14 mouse cellular contexts compared by ENCODE assay signal in genomic region chr1:156981975-156982374, GRCm38 (mm10).
"Had no signal": no experiment of that assay in that cellular context is flagged by ENCODE, and none has a peak within 500 bp of the region (broad histone marks: within the 10 kb centered on the region; RNA-seq: fewer than 3 reads in every experiment).

No protein-coding gene starts in this region.

- H3K9me3 ChIP-seq: intestine, embryonic 15.5 days; limb, embryonic 15.5 days; midbrain, embryonic 10.5 days; neural tube, embryonic 13.5 days; stomach, embryonic 15.5 days had no signal

- DNase-seq: kidney, adult 18-20 months; kidney, postnatal 10 days; layer of hippocampus, postnatal 36 days; lung, adult 18-20 months; right cerebral cortex, postnatal 14 days; thymus, adult 2 months; thymus, postnatal 25 days had no signal

- H3K27ac ChIP-seq: intestine, embryonic 15.5 days; limb, embryonic 15.5 days; liver, embryonic 14.5 days; midbrain, embryonic 10.5 days; neural tube, embryonic 13.5 days; stomach, embryonic 15.5 days had no signal

- H3K4me1 ChIP-seq: intestine, embryonic 15.5 days; limb, embryonic 15.5 days; stomach, embryonic 15.5 days had no signal

- H3K4me2 ChIP-seq: intestine, embryonic 15.5 days; limb, embryonic 15.5 days; neural tube, embryonic 13.5 days; stomach, embryonic 15.5 days had no signal

- H3K4me3 ChIP-seq: intestine, embryonic 15.5 days; limb, embryonic 15.5 days; midbrain, embryonic 10.5 days; myocyte; neural tube, embryonic 13.5 days; stomach, embryonic 15.5 days had no signal

- H3K9ac ChIP-seq: intestine, embryonic 15.5 days; limb, embryonic 15.5 days; liver, embryonic 14.5 days; neural tube, embryonic 13.5 days; stomach, embryonic 15.5 days had no signal

- H3K36me3 ChIP-seq: intestine, embryonic 15.5 days; limb, embryonic 15.5 days; midbrain, embryonic 10.5 days; neural tube, embryonic 13.5 days; stomach, embryonic 15.5 days had no signal

- H3K27me3 ChIP-seq: intestine, embryonic 15.5 days; limb, embryonic 15.5 days; neural tube, embryonic 13.5 days; stomach, embryonic 15.5 days had no signal

- ATAC-seq: intestine, embryonic 15.5 days had no signal
